Mouse (Mus musculus) lung, postnatal 36 days (tissue): Measurements from ENCODE around the gene Tmem136.
A peak's percentile ranks its signal among the peaks of the same experiment; 100 is the strongest.

Experiments
- DNase-seq: peaks from one replicate; pipeline ENCODE4 v3.0.0; 2022; ENCODE audit warnings: mixed read lengths

Gene Tmem136

DNA sequence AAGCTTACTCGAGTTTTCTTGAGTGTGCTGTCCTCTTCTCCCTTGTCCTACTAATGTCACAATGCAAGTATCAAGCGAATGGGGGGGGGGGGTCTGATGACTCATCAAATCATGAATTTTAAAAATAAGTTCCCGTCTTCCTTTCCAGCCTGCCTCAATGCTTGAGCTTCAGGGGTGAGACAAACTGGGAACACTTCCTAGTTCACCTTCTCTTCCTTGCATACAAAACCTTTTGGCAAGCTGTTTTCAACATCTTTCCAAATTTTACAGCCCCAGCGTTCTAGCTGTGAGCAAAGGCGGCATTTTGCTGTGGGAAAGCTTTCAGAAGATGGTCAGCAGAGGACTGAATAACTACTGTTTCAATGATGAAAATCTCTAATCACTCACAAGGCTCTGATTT is 8.8 kb downstream of the Tmem136 start:
- DNase-seq = no peak

DNA sequence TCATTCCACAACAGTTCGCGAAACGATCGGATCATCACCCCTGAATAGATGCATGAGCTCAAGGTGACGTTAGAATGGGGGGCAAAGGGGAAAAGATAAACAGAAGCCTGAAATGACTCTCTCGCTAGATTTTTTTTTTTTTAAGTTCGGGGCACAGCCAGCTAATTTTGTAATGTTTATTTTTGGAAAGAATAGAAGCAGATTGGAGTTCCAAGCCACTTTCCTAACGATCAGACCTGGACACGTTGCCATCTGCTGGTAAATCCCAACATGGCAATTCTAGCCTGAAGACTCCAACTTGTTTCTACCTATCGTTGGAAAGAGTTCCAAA is 9.2 kb downstream of the Tmem136 start, which contains the start of gene Arhgef12:
Gene Arhgef12, minus strand, starts transcription at position 53 of the 331 bp plus-strand sequence.
- DNase-seq = peak; percentile 87

DNA sequence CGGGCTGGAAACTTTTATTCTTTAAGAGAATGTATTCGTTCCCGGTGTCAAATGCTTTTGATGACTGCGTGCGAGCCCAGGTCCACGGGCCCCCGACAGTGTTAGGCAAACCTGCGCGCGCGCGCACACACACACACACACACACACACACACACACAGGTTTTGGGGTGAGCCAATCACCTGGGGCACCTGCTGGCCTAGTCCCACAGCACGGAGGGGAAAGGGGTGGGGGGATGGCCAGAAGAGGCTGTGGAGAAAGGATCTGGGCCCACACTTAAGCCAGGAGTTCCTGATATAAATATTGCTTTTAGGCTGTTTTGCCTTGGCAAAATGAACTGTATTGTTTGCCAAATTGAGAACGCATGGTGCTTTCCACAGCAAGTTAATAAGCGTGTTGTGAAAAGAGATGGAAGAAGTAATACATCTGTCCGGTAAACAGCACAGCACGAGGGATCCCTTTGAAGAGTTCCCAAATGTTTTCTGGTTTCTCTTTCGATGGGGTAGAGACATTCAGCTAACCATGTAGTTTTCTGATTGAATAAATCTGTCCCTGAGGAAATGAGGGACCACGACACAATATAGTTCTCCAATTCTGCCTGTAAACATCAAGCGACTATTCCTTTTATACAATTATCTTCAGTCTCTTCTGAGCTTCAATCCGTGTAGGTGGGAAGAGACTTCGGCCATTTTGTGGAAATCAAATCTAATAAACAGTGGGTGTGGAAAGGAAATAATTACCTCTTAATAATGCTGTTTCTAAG is 9.8 kb downstream of the Tmem136 start:
- peak; percentile 47 for DNase-seq

DNA sequence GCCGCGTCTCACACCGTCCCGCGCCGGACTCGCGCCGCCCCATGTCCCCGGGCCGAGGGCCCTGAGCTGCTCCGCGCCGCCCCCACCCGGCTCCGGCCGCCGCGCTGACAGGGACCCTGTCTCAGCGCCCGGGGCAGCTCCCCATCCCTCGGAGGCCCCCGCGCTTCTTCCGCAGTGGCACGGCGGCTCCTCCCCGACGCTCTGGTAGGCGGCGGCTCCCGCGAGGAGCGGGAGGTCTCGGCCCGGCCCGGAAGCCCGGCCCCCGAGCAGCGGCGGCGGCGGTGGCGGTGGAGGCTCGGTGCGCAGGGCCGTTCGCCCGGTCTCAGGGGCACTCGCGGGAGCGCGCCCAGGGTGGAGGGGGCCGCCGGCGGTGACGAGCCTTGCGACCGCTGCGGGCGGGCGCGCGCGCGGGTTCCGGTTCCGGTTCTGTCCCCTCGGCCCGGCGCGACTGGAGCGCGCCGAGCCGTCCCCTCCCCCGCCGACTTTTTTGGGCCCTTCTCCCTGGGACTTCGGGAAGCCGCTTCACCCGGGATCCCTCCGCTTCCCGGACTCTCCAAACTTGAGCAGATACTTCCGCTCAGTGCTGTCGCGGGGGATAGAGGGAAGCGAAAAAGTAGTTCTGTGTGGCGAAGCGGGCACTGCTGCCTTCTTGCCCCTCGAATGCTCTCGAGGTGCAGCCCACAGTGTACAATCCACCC is 10.6 kb downstream of the Tmem136 start:
- peak; percentile 95 for DNase-seq

DNA sequence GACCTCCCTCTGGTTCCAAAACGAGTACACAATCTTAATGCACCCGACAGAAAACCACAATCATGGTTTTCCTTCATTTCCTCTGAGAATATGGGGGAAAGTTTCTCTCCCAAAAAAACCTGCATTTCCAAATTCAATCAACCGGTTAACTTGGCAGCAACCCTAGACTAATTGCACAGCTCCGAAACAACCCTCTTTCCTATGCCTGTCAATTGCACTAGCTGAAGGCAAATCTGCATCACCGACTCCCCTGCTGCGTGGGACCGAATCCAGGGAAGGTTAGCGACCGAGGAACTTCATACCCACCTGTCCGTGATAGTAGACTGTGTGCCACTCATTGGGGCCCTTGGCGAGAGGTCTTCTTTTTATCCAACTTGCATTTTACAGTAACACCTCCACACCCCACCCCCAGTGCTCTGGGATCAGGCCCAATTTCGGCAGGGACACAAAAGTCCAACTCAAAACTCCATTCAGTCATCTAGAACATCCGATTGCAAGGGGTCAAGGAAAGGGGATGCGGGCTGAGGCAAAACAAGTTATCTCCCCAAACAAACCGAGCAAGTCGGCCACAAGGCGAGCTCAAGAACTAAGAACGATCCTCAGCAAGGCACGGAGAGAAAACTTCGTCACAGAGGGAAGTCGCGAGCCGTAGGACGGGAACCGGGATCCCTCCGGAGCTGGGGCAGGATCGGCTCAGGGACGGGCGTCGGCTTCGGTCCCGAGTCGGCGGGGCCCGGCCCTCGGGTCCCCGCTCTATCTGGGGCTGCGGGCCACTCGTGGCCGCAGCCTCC is 11.3 kb downstream of the Tmem136 start:
- DNase-seq = no peak

DNA sequence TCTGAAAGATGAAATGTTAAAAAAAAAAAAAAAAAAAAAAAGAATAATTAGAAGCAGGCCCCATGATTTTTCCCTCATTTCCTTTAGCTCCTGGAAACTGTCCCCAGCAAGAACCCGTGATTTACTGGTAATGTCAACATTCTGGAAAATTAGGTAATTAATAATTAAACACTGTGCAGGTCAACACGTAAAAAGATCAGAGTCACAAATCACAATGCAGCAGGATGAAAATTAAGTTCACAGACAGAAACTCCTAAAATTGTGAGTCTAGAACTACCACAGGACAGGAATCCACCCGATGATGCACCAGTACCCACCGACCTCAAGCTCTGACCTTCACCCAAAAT is 11.9 kb downstream of the Tmem136 start:
- DNase-seq = no peak

DNA sequence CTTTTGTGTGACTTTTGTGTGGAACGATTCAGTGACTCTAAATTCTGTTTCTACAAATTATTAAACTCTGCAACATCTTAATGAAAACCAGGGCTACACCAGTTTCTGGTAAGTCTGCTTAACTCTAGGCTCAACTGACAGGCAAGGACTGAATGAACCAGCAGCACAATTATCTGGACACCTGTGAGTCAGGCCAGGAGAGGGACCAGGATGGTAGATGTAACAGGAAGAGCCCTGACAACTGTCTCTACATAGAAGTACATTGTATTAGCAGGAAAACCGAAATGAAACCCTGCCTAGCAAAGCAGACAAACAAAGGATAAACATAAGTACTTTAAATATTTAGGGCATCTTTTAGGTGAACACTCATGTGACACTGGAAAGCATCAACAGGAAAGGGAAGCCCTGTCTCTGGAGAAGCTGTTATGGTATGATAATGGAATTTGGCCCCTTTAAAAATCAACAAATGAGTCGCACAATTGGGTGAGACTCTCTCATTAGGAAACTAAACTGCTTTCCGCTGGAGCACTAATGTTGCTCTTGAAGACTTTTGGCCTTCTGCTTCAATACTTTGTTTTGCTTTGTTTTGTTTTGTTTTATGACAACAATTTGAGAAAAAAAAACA is 12.6 kb downstream of the Tmem136 start:
- DNase-seq = peak; percentile 58

- no peak for DNase-seq
Observed at GRCm38 (mm10) chr9:43102931-43103330, 13.4 kb downstream of the Tmem136 start.

DNA sequence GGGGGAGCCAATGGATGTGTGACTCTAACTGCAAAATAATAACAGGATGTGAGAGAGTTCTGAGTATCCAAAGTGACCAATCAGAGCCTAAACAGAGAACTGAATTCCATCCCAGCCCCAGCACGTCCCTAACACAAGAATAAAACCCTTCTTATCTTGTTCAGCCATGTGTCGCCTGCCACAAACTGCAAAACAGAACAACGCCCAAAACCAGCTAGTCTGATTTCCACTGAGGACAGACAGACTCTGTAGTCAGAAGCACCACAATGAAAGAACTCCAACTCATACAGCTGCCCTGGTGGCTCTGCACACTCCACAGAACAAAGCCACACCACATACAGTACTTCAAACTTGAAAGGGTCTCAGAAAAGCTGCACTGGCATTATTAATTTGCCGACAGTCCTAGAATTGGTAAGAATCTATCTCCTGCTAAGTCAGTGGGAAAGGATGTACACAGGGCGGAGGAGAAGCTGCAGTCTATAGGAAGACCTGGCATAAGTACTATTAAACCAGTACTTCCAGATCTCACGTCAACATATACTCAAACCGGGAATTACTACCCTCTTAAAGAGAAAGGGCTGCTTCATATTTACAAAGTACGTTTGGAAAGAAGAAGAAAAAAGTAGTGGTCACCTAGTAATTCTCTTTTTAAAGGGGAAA is 14.3 kb downstream of the Tmem136 start:
- peak; percentile 68 for DNase-seq

GRCm38 (mm10) chr9:43098922-43099321 is 17.4 kb downstream of the Tmem136 start:
- no peak for DNase-seq

- no peak for DNase-seq
Observed at GRCm38 (mm10) chr9:43097801-43098557, 18.4 kb downstream of the Tmem136 start.

- DNase-seq = no peak
Observed at GRCm38 (mm10) chr9:43096337-43096736, 20.0 kb downstream of the Tmem136 start.

- no peak for DNase-seq
Observed at GRCm38 (mm10) chr9:43094828-43095227, 21.5 kb downstream of the Tmem136 start.

GRCm38 (mm10) chr9:43093803-43094202 is 22.6 kb downstream of the Tmem136 start:
- DNase-seq = no peak

DNA sequence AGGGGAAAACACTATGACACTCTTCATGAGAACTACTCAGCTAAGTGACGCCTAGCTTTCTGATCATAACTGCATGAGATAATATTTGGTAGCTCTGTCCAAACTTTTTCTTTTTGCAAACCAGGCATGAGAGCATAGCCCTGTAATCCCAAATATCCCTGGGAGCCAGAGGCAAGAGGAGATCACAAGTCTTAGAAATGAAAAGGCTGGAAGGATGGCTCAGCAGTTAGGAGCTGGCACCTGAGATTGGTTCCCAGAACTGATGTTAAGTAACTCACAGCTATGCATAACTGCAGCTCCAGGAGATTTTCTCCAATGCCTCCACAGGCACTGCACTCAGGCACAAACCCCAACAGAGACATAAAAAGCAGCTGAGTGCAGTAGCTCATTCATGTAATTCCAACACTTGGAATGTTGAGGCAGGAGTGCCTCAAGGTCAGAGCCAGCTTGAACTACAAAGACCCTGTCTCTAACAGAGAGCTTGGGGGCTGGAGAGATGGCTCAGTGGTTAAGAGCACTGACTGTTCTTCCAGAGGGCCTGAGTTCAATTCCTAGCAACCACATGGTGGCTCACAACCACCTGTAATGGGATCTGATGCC is 30.6 kb downstream of the Tmem136 start:
- no peak for DNase-seq

DNA sequence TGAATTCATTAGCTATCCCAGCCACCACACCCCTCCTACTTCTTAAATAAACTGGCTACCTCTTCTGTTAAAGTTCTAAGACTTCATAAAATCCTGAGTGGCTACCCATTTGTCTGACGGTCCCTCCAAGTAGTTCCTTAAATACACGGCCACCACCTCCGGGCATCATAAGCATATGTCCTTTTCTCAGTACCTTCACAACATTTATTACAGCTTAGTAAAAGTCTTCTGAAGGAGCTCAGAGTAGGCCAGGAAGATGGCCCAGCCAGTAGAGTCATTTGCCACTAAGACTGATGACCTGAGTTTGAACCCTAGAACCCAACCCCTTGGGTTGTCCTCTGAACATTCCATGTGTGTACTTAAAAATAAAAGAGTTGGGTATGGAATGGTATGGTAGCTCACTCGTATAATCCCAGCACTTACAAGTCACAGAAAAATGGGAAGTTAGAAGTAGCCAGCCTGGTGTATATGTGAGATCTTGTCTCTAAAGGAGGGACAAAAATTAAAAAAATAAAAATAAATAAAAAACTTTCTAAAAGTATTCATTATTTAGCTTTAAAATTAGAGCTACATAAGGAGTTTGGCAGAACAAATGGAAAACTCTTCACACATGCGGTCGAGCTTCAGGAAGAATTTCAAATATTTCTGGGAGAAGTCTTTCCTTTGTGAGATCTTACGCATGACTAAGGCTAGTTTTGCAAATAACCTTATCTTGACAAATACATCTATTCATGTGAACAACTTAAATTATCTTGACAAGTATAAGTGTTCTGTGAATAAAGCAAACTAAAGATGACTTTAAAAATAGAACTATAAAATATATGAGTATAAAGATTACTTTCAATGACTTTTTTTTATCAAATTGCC is 31.6 kb downstream of the Tmem136 start:
- no peak for DNase-seq

DNA sequence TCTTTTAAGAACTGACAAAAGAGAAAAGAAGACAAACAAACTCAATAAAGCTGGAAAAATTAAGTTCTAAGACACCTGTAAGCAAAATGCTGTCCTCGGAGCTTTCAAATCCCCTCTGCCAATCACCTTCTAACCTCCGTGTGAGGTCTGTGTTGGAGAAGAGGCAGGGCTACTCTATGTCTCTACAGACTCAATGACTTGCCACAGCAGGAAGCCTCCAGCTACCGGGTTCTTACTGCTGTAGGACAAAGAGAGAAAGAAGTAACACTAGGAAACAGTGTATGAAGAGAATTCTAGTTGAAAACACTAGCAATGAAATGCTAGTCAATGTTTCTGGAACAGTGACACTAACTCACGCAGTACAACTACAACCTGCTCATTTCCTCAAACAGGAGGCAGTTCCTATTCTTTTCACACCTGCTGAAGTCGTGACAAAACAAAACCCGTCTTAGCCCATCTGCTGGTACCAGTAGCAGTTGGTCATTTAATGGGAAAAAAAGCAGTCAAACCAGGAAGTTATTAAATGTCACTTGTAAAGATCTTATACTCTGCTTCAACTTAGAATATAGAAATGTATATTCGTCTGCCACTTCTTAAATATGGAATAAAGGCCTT is 32.8 kb downstream of the Tmem136 start:
- DNase-seq = no peak

DNA sequence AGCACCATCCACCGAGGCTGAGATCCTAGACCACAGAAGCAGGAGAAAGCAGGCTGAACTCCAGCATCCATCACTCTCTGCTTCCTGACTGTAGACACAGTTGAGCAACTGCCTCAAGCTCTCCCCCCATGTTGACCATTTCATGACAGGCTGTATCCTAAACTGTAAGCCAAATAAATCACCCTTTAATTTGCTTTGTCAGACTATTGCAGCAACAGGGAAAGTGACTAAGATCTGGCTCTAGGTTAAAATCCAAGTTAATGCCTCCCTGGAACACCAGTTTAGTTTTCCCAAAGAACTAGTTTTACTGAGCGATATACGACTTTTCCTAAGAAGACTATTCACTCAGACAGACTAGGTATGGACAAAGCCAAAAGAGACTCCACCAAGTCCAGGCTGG is 37.7 kb downstream of the Tmem136 start:
- DNase-seq = no peak

DNA sequence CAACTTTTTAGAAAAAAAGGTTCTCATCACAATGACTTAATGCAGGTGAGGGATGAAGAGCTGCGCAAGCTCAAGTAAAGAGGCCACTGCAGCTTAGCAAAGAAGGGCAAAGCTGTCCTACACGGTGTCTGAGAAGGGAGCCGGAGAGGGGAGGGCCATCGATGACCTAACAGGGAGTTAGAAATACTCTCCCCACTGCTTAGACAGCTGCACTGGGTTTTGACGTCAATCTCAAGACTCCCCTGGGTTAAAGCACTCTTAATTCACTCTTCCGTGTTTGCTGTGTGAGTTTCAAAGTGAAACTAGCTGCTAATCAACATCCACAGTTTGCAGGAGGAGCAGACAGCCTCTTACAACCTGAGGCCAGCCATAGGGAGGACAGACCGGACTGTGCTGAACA is 40.2 kb downstream of the Tmem136 start:
- no peak for DNase-seq

DNA sequence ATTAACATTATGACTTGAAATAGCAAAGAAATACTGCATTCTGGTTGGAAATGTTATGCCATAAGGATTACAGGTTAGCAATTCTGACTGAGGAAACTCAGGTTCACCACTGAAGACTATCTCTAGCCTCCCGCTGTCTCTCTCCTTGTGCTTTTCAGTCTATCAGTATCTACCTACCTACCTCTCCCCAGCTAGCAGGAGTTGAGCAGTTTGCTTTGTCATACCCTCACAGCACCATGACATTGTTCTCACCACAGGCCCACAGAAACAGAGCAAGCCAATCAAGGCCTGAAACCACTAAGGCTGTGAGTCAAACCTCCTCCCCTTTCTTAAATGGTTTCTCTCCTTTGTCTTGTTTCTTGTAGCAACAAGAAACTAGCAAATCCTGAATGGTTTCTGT is 41.8 kb downstream of the Tmem136 start:
- DNase-seq = no peak
